Mouse (Mus musculus): ENCODE measurements around the gene Ccdc106. TPM values are rescaled to one million over a fixed set of nuclear protein-coding genes. Genes with fewer than 3 reads are reported as not detected.

Gene Ccdc106
- polyA plus RNA-seq, 3 experiments from 2014 or later: not detected

- no peak for ATAC-seq
These were observed 60.5 kb downstream of the Ccdc106 start for GRCm38 (mm10) chr7:5080815-5081214.

GRCm38 (mm10) chr7:5081241-5081640 lies 60.9 kb downstream of the Ccdc106 start:
- ATAC-seq: no peak

- no peak for ATAC-seq
These were observed 61.6 kb downstream of the Ccdc106 start for GRCm38 (mm10) chr7:5081939-5082338.

DNA sequence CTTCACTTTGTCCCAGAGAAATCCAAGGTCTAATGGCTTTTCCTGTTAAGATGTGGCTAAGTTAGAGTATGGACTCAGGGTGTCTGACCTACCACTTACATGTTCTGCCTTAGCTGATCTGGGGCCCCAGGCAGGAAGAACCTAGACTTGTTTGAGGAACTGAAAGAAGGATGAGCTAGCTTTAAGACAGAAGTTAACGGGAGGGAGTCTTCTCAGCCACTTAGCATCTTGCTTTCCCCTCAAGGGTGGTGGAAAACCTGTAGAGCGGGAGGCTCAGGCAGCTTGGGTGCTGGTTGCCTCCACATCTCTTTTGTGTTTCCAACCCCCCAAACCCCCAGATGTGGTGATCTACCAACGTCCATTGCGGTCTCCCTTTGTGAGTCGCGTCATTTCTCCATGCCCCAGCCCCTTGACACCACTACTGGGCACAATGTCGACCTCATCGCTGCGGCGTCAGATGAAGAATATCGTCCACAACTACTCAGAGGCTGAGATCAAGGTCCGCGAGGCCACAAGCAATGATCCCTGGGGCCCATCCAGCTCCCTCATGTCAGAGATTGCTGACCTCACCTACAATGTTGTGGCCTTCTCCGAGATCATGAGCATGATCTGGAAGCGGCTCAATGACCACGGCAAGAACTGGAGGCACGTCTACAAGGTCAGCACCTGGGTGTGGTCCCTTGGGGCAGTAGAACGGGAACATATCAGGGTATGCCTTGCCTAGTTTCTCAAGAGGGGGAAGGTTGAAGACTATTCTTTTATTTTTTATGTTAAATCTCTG lies 63.2 kb downstream of the Ccdc106 start:
- no peak for ATAC-seq

DNA sequence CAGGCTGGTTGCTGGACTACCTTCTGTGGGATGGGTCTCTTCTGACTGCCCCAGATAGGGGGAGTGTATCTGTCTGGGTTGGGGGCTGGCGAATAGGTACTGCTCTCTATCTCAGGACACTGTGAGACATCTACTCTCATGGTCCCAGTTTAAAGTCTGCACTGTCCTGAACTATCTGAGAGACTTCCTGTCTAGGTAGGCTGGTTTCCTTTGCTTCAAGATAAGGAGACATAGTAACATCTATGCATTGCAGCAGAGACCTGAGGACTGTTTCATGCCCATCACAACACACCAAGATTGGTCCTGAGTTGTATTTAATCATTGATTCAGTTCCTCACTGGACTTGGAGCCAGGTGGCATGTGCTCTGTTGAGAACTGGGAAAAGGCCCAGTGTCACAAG lies 65.2 kb downstream of the Ccdc106 start:
- ATAC-seq: no peak

- ATAC-seq: no peak
These were observed 66.6 kb downstream of the Ccdc106 start for GRCm38 (mm10) chr7:5086921-5087440.

- ATAC-seq: no peak
These were observed 67.5 kb downstream of the Ccdc106 start for GRCm38 (mm10) chr7:5087886-5088285.

- no peak for ATAC-seq
These were observed 69.5 kb downstream of the Ccdc106 start for GRCm38 (mm10) chr7:5089853-5090252.

- ATAC-seq: no peak
These were observed 70.8 kb downstream of the Ccdc106 start for GRCm38 (mm10) chr7:5091008-5091728.

- ATAC-seq: no peak
These were observed 72.0 kb downstream of the Ccdc106 start for GRCm38 (mm10) chr7:5092381-5092780.

DNA sequence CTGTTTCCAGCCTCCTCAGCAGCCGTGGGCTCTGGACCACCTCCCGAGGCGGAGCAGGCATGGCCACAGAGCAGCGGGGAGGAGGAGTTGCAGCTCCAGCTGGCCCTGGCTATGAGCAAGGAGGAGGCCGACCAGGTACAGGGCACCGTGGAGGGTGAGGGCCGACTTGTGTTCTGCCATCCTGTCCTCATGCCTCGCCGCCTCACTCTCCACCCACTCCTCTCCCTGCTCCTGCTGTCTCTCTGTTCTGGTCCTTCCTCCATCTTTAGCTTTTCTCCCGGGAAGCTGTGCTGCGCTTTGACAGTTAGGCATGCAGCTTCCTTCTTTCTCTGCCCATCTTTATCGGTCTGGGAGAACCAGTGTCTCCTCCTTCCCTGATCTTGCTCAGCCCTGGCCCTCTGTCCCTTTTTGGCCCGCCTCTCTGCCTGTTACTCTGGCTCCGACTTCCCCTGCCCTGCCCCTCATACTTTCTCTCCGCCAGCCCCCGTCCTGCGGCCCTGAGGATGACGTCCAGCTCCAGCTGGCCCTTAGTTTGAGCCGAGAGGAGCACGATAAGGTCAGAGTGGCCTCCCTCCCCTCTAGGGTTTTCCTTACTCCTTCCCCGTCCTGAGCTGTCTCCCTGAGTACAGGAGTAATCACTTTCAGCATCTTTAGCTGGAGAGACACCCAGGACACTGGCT lies 72.6 kb downstream of the Ccdc106 start:
- ATAC-seq: no peak

- no peak for ATAC-seq
These were observed 78.4 kb downstream of the Ccdc106 start for GRCm38 (mm10) chr7:5098769-5099168.

GRCm38 (mm10) chr7:5099796-5100195 lies 79.4 kb downstream of the Ccdc106 start:
- no peak for ATAC-seq

DNA sequence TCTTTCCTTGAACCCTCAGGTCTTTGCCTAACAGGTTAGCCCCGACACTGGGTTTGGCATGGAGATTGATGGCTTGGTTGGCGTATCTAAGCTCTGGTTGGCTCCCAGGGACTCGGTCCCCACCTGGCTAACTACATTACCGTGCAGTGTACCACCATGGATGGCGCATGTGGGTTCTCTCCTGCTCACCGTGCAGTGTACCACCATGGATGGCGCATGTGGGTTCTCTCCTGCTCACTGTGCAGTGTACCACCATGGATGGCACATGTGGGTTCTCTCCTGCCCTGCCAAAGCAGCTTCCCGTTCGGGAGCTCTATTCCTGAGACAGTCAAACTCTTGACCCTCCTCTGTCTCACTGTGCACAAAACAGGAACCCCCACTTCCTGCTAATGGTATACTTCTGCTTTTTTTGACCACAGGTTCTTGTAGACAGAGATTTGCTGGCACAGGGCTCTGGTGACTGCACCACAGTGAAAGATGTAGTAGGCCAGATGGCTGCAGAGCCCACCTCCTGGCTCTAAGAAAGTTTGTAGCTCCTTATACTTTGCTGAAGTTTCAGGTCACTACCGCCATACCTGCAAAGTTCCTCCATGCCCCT lies 80.8 kb downstream of the Ccdc106 start:
- no peak for ATAC-seq

GRCm38 (mm10) chr7:5102564-5102963 lies 82.2 kb downstream of the Ccdc106 start:
- ATAC-seq: no peak

GRCm38 (mm10) chr7:5108272-5108671 lies 87.9 kb downstream of the Ccdc106 start:
- ATAC-seq: no peak

GRCm38 (mm10) chr7:5109301-5109700 lies 88.9 kb downstream of the Ccdc106 start:
- no peak for ATAC-seq

Other genes with a start within 250 kb of the Ccdc106 start
- gene Fam71e2, start 249.3 kb upstream of the Ccdc106 start, polyA plus RNA-seq (2017; shearing (Covaris generic)): not detected
- gene Il11, start 237.7 kb upstream of the Ccdc106 start, polyA plus RNA-seq (2017; shearing (Covaris generic)): not detected
- gene Tmem190, start 237.6 kb upstream of the Ccdc106 start, polyA plus RNA-seq (2017; shearing (Covaris generic)): not detected
- under 1 TPM in 1 of 3 experiments, not detected in 2; 0.90 TPM for gene Tmem238, start 230.9 kb upstream of the Ccdc106 start, polyA plus RNA-seq (2017; shearing (Covaris generic))
- gene Rpl28, start 227.7 kb upstream of the Ccdc106 start, polyA plus RNA-seq (2017; shearing (Covaris generic)): 100 to 1,000 TPM; 324 to 638 (median 419) TPM
- gene Ube2s, start 208.0 kb upstream of the Ccdc106 start, polyA plus RNA-seq (2017; shearing (Covaris generic)): 10 to 100 TPM; 13.2 to 64.5 (median 31.1) TPM
- gene Shisa7, start 175.9 kb upstream of the Ccdc106 start, polyA plus RNA-seq (2017; shearing (Covaris generic)): not detected
- 10 to 100 TPM; 26.6 to 36.5 (median 34.4) TPM for gene Isoc2b, start 150.3 kb upstream of the Ccdc106 start, polyA plus RNA-seq (2017; shearing (Covaris generic))
- under 1 TPM; 0.58 to 0.92 (median 0.70) TPM for gene Isoc2a, start 143.4 kb upstream of the Ccdc106 start, polyA plus RNA-seq (2017; shearing (Covaris generic))
- gene Gm36210, start 114.0 kb upstream of the Ccdc106 start, polyA plus RNA-seq (2017; shearing (Covaris generic)): not detected
- 1 to 10 TPM in 2 of 3 experiments, under 1 TPM in 1; 0.93 to 1.8 (median 1.6) TPM for gene Zfp628, start 105.3 kb upstream of the Ccdc106 start, polyA plus RNA-seq (2017; shearing (Covaris generic))
- under 1 TPM in 2 of 3 experiments, not detected in 1; 0.34 to 0.44 TPM for gene Nat14, start 98.5 kb upstream of the Ccdc106 start, polyA plus RNA-seq (2017; shearing (Covaris generic))
- not detected for gene Ssc5d, start 94.8 kb upstream of the Ccdc106 start, polyA plus RNA-seq (2017; shearing (Covaris generic))
- gene Sbk2, start 56.1 kb upstream of the Ccdc106 start, polyA plus RNA-seq (2017; shearing (Covaris generic)): 1 to 10 TPM in 2 of 3 experiments, not detected in 1; 1.2 to 2.0 TPM
- not detected for gene Sbk3, start 49.4 kb upstream of the Ccdc106 start, polyA plus RNA-seq (2017; shearing (Covaris generic))
- gene Zfp579, start 24.4 kb upstream of the Ccdc106 start, polyA plus RNA-seq (2017; shearing (Covaris generic)): 1 to 10 TPM; 4.3 to 6.0 (median 5.1) TPM
- gene Zfp524, start 6.1 kb upstream of the Ccdc106 start, polyA plus RNA-seq (2017; shearing (Covaris generic)): 10 to 100 TPM; 34.4 to 44.7 (median 38.9) TPM
- gene Fiz1, start 5.9 kb upstream of the Ccdc106 start, polyA plus RNA-seq (2017; shearing (Covaris generic)): 10 to 100 TPM in 1 of 3 experiments, 1 to 10 TPM in 2; 7.2 to 15.1 (median 7.9) TPM
- gene Gm44973, start 5.1 kb upstream of the Ccdc106 start, polyA plus RNA-seq (2017; shearing (Covaris generic)): 10 to 100 TPM in 2 of 3 experiments, 1 to 10 TPM in 1; 7.8 to 17.2 (median 10.8) TPM
- 1 to 10 TPM; 2.5 to 6.7 (median 5.2) TPM for gene Zfp865, start 177 bp upstream of the Ccdc106 start, polyA plus RNA-seq (2017; shearing (Covaris generic))
- gene 4632433K11Rik, start 13.6 kb downstream of the Ccdc106 start, polyA plus RNA-seq (2017; shearing (Covaris generic)): not detected
- 1 to 10 TPM; 3.0 to 5.1 (median 3.7) TPM for gene Zfp784, start 17.9 kb downstream of the Ccdc106 start, polyA plus RNA-seq (2017; shearing (Covaris generic))
- 1 to 10 TPM in 1 of 3 experiments, under 1 TPM in 2; 0.77 to 1.3 (median 0.93) TPM for gene Zfp580, start 31.0 kb downstream of the Ccdc106 start, polyA plus RNA-seq (2017; shearing (Covaris generic))
- gene U2af2, start 41.6 kb downstream of the Ccdc106 start, polyA plus RNA-seq (2017; shearing (Covaris generic)): 10 to 100 TPM; 26.0 to 33.4 (median 32.0) TPM
- 1 to 10 TPM; 5.8 to 7.3 (median 6.8) TPM for gene Epn1, start 59.7 kb downstream of the Ccdc106 start, polyA plus RNA-seq (2017; shearing (Covaris generic))
- not detected for gene Rfpl4, start 96.4 kb downstream of the Ccdc106 start, polyA plus RNA-seq (2017; shearing (Covaris generic))
- under 1 TPM in 1 of 3 experiments, not detected in 2; 0.50 TPM for gene Rasl2-9, start 105.4 kb downstream of the Ccdc106 start, polyA plus RNA-seq (2017; shearing (Covaris generic))
- under 1 TPM in 2 of 3 experiments, not detected in 1; 0.15 to 0.40 TPM for gene Vmn1r55, start 129.1 kb downstream of the Ccdc106 start, polyA plus RNA-seq (2017; shearing (Covaris generic))
- gene Vmn1r56, start 176.2 kb downstream of the Ccdc106 start, polyA plus RNA-seq (2017; shearing (Covaris generic)): not detected
- gene Vmn1r57, start 197.9 kb downstream of the Ccdc106 start, polyA plus RNA-seq (2017; shearing (Covaris generic)): not detected